Mouse (Mus musculus): ENCODE data around the gene Zfp157. TPM values are rescaled to one million over a fixed set of nuclear protein-coding genes. Genes with fewer than 3 reads are reported as not detected.
"Not testable (repeated sequence)": the region's sequence is repeated elsewhere in the genome, so short reads cannot be mapped to it uniquely, and the experiment has no call there.

Gene Zfp157
- 4.2 and 5.6 TPM in 2 replicates for polyA plus RNA-seq (2012; rRNA removed)

DNA sequence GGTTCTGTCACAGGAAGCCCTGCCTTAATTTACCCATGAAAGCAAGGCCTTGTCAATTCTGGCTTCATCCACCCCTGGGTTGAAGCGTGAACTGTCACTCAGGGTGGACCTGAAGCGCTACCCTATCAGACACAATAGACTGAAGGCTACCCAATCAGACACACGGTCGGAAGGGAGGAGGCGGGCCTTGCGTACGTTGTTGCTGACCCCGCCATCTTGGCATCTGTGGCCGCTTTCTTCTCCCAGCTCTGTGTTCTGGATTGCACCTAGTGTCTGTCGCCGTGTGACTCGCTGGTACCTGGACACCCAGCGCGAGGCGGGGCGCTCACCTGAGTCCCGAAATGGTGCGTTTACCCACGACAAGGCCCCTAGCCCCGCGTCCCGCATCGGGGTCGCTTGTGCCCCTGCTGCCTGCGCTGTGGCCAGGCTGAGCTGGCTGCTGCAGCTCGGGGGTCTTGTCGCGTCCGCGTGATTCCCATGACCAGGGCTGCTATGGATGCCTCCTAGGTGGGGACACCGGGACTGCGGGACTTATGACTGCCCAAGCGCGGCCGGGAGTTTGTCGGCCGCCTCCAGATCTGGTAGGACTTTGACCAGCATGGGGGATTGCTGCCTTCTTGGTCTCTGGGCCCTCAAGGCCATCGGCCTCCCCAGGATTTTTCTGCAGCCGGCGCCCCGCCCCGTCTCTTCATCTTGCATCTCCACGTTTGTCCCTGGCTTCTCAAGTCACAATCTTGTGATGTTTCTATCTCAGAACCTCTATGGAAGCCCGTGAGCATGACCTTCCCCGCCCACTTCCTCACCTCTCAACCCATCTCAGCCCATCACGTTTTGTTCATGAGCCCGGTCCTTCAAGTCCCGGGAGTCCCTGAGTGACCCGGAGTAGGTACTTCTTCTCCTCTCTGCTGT, at the start of gene Zfp157:
TSS of gene Zfp157 (plus strand) at position 183 of the 909 bp plus-strand sequence.
- Histone ChIP-seq H3K4me1 (ENCODE audit: control insufficient read depth, insufficient read depth, low read length) (peaks cover 7% of the 10 kb centered on the region), H3K27ac (ENCODE audit: insufficient read depth, low read depth, low read length) (peak within 1 kb of the TSS; percentile 77), H3K27me3 (replicated peaks; ENCODE audit: control insufficient read depth, insufficient read depth, low read length) (no peaks in the 10 kb centered on the region), H3K4me3 (ENCODE audit: insufficient read depth, low read depth, low read length) (peak within 1 kb of the TSS; percentile 78), H3K36me3 (ENCODE audit: control insufficient read depth, insufficient read depth, low read length) (peaks cover 2% of the 10 kb centered on the region)
- TF ChIP-seq CTCF (conservative IDR thresholded peaks at IDR 0.05; ENCODE audit: insufficient read depth, insufficient read length, low read depth, low read length) = no peak
- TF ChIP-seq POLR2A (IDR thresholded peaks at IDR 0.05; ENCODE audit: low read depth, low read length) = peak; percentile 57
- peak; percentile 96 for DNase-seq
- under 1% methylated on average over 49 of the region's 49 CpGs for WGBS

DNA sequence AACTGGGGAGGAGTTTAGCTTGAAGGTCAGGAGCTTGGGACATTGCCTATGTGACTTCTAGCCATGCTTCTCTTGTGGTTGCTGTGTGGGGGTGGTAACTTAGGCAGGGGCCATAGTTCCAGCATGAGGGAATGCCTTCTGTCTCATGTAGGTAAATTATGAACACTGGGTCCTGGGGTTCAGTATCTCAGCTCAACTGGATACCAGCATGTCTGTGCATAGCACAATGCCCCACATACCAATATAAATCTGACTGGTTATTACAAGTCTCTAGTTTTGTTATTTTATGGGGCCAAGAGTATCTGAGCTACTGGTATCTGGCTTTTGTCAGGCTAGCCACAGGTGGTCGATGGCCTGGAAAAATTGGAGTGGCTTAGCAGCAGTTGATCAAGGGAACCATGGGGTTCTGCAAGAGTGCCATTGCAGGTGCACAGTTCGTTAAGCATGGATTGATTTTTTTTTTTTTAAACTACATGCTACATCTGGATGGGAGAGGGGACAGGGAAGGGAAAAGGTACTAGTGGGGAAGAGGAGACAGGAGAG, 43.4 kb upstream of the Zfp157 start:
- Histone ChIP-seq H3K4me1 (ENCODE audit: control insufficient read depth, insufficient read depth, low read length) (no peaks in the 10 kb centered on the region; the same call in 1 of the 2 replicates), H3K4me3 (ENCODE audit: insufficient read depth, low read depth, low read length) (no peak overlapping the region), H3K27me3 (replicated peaks; ENCODE audit: control insufficient read depth, insufficient read depth, low read length) (no peaks in the 10 kb centered on the region), H3K36me3 (ENCODE audit: control insufficient read depth, insufficient read depth, low read length) (no peaks in the 10 kb centered on the region), H3K27ac (ENCODE audit: insufficient read depth, low read depth, low read length) (no peak overlapping the region)
- TF ChIP-seq CTCF (conservative IDR thresholded peaks at IDR 0.05; ENCODE audit: insufficient read depth, insufficient read length, low read depth, low read length) (no peak), POLR2A (IDR thresholded peaks at IDR 0.05; ENCODE audit: low read depth, low read length) (no peak)
- DNase-seq = no peak
- 41% methylated on average over 2 of the region's 2 CpGs for WGBS

DNA sequence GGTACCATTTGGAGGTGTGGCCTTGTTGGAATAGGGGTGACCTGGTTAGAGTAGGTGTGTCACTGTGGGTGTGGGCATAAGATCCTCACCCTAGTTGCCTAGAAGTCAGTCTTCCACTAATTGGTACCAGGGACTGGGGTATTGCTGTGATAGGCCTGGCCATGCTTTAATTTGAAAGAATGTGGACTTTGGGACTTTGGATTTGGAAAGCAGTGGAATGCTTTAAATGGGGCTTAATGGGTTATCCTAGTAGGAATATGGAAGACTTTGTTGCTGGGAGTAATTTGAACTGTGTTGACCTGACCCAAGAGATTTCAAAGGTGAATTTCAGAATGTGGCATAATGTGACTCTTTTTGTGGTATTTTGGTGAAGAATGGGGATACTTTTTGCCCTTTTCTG, 40.8 kb upstream of the Zfp157 start:
- not testable (repeated sequence) for H3K4me3 ChIP-seq (ENCODE audit: insufficient read depth, low read depth, low read length); H3K27me3 ChIP-seq (replicated peaks; ENCODE audit: control insufficient read depth, insufficient read depth, low read length); H3K27ac ChIP-seq (ENCODE audit: insufficient read depth, low read depth, low read length); H3K4me1 ChIP-seq (ENCODE audit: control insufficient read depth, insufficient read depth, low read length); H3K36me3 ChIP-seq (ENCODE audit: control insufficient read depth, insufficient read depth, low read length)
- peak; percentile 55 for DNase-seq

DNA sequence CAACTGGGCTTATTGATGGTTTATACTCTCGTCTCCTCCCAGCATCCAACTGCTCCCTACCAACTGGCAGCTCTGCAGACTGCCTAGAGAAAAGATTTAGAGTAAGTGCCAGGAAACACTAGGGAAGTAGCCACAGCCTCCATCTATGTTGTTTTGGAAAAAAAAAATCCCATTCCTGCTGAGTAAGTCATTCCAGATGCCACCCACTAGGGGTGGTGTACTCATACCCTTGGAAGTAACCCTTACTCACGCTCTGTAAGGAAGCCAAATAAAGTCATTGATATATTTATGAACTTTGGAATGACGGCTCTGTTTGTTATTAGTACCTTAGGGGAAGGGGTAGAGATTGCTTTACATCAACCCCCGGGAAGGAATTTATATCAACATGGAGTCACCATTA, 17.1 kb downstream of the Zfp157 start:
- WGBS = 95% methylated on average over 4 of the region's 4 CpGs
- Histone ChIP-seq H3K36me3 (ENCODE audit: control insufficient read depth, insufficient read depth, low read length) (peaks cover 35% of the 10 kb centered on the region), H3K27me3 (replicated peaks; ENCODE audit: control insufficient read depth, insufficient read depth, low read length) (no peaks in the 10 kb centered on the region; the same call in 1 of the 2 replicates), H3K27ac (ENCODE audit: insufficient read depth, low read depth, low read length) (no peak overlapping the region), H3K4me3 (ENCODE audit: insufficient read depth, low read depth, low read length) (no peak overlapping the region), H3K4me1 (ENCODE audit: control insufficient read depth, insufficient read depth, low read length) (no peaks in the 10 kb centered on the region)
- TF ChIP-seq POLR2A (IDR thresholded peaks at IDR 0.05; ENCODE audit: low read depth, low read length) = no peak
- TF ChIP-seq CTCF (conservative IDR thresholded peaks at IDR 0.05; ENCODE audit: insufficient read depth, insufficient read length, low read depth, low read length) = no peak
- no peak for DNase-seq

DNA sequence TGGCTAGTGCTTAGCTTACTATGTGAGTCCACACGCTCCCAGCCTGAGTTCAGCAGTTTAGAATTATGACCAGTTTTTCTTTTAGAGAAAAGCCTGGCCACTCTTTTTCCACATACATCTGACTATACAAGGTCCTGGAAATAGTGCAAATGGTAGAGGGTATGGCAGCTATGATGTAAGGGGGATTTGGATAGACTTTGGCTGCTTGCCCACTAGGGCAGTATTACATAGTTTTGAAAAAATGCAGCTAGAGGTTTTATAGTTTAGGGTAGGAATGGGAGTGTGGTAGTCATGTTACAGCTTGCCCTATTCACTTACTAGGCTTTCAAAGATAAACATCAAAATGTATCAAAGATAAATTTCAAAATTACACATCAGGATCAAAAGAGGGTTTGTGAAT, 17.8 kb downstream of the Zfp157 start:
- no peaks in the 10 kb centered on the region for H3K4me1 ChIP-seq (ENCODE audit: control insufficient read depth, insufficient read depth, low read length)
- H3K36me3 ChIP-seq (ENCODE audit: control insufficient read depth, insufficient read depth, low read length) = peaks cover 32% of the 10 kb centered on the region
- no peaks in the 10 kb centered on the region; the same call in 1 of the 2 replicates for H3K27me3 ChIP-seq (replicated peaks; ENCODE audit: control insufficient read depth, insufficient read depth, low read length)
- no peak for DNase-seq
- TF ChIP-seq CTCF (conservative IDR thresholded peaks at IDR 0.05; ENCODE audit: insufficient read depth, insufficient read length, low read depth, low read length) (no peak), POLR2A (IDR thresholded peaks at IDR 0.05; ENCODE audit: low read depth, low read length) (no peak)
- no peak overlapping the region for H3K4me3 ChIP-seq (ENCODE audit: insufficient read depth, low read depth, low read length)
- 98% methylated on average over 1 of the region's 1 CpGs for WGBS
- H3K27ac ChIP-seq (ENCODE audit: insufficient read depth, low read depth, low read length) = no peak overlapping the region

- Histone ChIP-seq H3K4me3 (ENCODE audit: insufficient read depth, low read depth, low read length) (no peak overlapping the region), H3K4me1 (ENCODE audit: control insufficient read depth, insufficient read depth, low read length) (no peaks in the 10 kb centered on the region), H3K27ac (ENCODE audit: insufficient read depth, low read depth, low read length) (no peak overlapping the region), H3K27me3 (replicated peaks; ENCODE audit: control insufficient read depth, insufficient read depth, low read length) (no peaks in the 10 kb centered on the region; the same call in 1 of the 2 replicates), H3K36me3 (ENCODE audit: control insufficient read depth, insufficient read depth, low read length) (no peaks in the 10 kb centered on the region)
- peak; percentile 89 for TF ChIP-seq CTCF (conservative IDR thresholded peaks at IDR 0.05; ENCODE audit: insufficient read depth, insufficient read length, low read depth, low read length)
- TF ChIP-seq POLR2A (IDR thresholded peaks at IDR 0.05; ENCODE audit: low read depth, low read length) = no peak
- 16% methylated on average over 6 of the region's 6 CpGs for WGBS
- DNase-seq = peak; percentile 51
Measured at GRCm38 (mm10) chr5:138473601-138474000, 32.3 kb downstream of the Zfp157 start.

- H3K27ac ChIP-seq (ENCODE audit: insufficient read depth, low read depth, low read length); H3K27me3 ChIP-seq (replicated peaks; ENCODE audit: control insufficient read depth, insufficient read depth, low read length); DNase-seq; H3K4me1 ChIP-seq (ENCODE audit: control insufficient read depth, insufficient read depth, low read length); H3K36me3 ChIP-seq (ENCODE audit: control insufficient read depth, insufficient read depth, low read length); H3K4me3 ChIP-seq (ENCODE audit: insufficient read depth, low read depth, low read length): not testable (repeated sequence)
- WGBS = 92% methylated on average over 12 of the region's 12 CpGs
Measured at GRCm38 (mm10) chr5:138504548-138504947, 63.3 kb downstream of the Zfp157 start.

Other genes with a start within 250 kb of the Zfp157 start
- gene Mblac1, start 247.2 kb upstream of the Zfp157 start, polyA plus RNA-seq (2012; rRNA removed) = 3.6 and 4.4 TPM in 2 replicates
- gene Nxpe5, start 215.6 kb upstream of the Zfp157 start, polyA plus RNA-seq (2012; rRNA removed) = 0.26 and 0.33 TPM in 2 replicates
- 362 and 389 TPM in 2 replicates for gene Lamtor4, start 186.0 kb upstream of the Zfp157 start, polyA plus RNA-seq (2012; rRNA removed)
- 28.5 and 35.1 TPM in 2 replicates for gene BC037034, start 177.4 kb upstream of the Zfp157 start, polyA plus RNA-seq (2012; rRNA removed)
- gene Gal3st4, start 168.6 kb upstream of the Zfp157 start, polyA plus RNA-seq (2012; rRNA removed) = 0.13 and 0.19 TPM in 2 replicates
- gene Gm43720, start 161.5 kb upstream of the Zfp157 start, polyA plus RNA-seq (2012; rRNA removed) = not detected in 2 replicates
- 1.2 and 1.5 TPM in 2 replicates for gene Gpc2, start 161.5 kb upstream of the Zfp157 start, polyA plus RNA-seq (2012; rRNA removed)
- gene Stag3, start 161.2 kb upstream of the Zfp157 start, polyA plus RNA-seq (2012; rRNA removed) = 0.30 and 0.34 TPM in 2 replicates
- gene Pvrig, start 99.5 kb upstream of the Zfp157 start, polyA plus RNA-seq (2012; rRNA removed) = 0.11 and 0.33 TPM in 2 replicates
- not detected in 2 replicates for gene 1700123K08Rik, start 123.2 kb downstream of the Zfp157 start, polyA plus RNA-seq (2012; rRNA removed)
- 5.0 and 7.1 TPM in 2 replicates for gene Zfp68, start 178.3 kb downstream of the Zfp157 start, polyA plus RNA-seq (2012; rRNA removed)
- gene A430033K04Rik, start 181.4 kb downstream of the Zfp157 start, polyA plus RNA-seq (2012; rRNA removed) = 2.5 and 3.0 TPM in 2 replicates

Measured in kidney, adult 2 months (tissue).